Mouse (Mus musculus): Measurements from ENCODE around the gene Cd300e. TPM values are rescaled to one million over a fixed set of nuclear protein-coding genes. Genes with fewer than 3 reads are reported as not detected.
"Not testable (repeated sequence)": the region's sequence is repeated elsewhere in the genome, so short reads cannot be mapped to it uniquely, and the experiment has no call there.

The Cd300e gene
- polyA plus RNA-seq, 1 experiment, result 0.12 TPM

GRCm38 (mm10) chr11:115016093-115016492, 45.9 kb downstream of the Cd300e start, which contains the start of gene Cd300ld2:
Gene Cd300ld2 (minus strand): TSS chr11:115016193.
- not testable (repeated sequence) for H3K4me1 ChIP-seq (replicated peaks; ENCODE audit: control insufficient read depth, insufficient read depth, low read length); DNase-seq; H3K27ac ChIP-seq (ENCODE audit: control insufficient read depth, insufficient read depth, low read length); H3K36me3 ChIP-seq (ENCODE audit: control insufficient read depth, insufficient read depth, low read length); H3K4me3 ChIP-seq (ENCODE audit: control insufficient read depth, insufficient read depth, low read length); H3K27me3 ChIP-seq (ENCODE audit: control insufficient read depth, insufficient read depth, low read length)
- no CpG with 5 or more reads among the region's 7 CpGs for WGBS

DNA sequence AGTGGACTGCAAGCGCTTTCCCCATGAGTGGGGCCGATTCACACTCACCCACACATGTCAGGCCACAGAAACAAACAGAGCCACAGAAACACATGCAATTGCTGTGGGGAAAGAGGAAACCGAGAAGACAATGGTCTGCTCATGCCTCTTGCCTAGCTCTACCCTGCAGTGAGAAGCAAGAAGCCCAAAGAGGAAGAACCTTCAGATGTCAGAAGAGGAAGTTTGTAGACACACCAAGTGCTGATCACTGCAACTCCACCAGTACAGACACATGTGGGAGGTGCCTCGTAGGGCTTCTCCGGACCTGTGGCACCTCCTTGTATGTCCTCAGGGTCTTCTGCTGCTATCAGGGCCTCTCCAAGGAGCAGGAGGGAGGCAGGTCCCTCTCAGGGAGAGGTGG, 57.9 kb downstream of the Cd300e start:
- TF ChIP-seq POLR2A (IDR thresholded peaks at IDR 0.05; ENCODE audit: control insufficient read depth, extremely low read depth, insufficient read depth, low read length, poor library complexity) (no peak), CTCF (IDR thresholded peaks at IDR 0.05; ENCODE audit: borderline replicate concordance, control insufficient read depth, extremely low read depth, insufficient read depth, low read length, poor library complexity) (no peak)
- Histone ChIP-seq H3K27me3 (ENCODE audit: control insufficient read depth, insufficient read depth, low read length) (no peaks in the 10 kb centered on the region), H3K4me3 (ENCODE audit: control insufficient read depth, insufficient read depth, low read length) (no peak overlapping the region), H3K27ac (ENCODE audit: control insufficient read depth, insufficient read depth, low read length) (no peak overlapping the region), H3K36me3 (ENCODE audit: control insufficient read depth, insufficient read depth, low read length) (no peaks in the 10 kb centered on the region), H3K4me1 (replicated peaks; ENCODE audit: control insufficient read depth, insufficient read depth, low read length) (no peaks in the 10 kb centered on the region)
- DNase-seq, result no peak
- 17% methylated on average over 5 of the region's 5 CpGs for WGBS

Other genes starting within 250 kb of the Cd300e start
- 5.4 and 6.4 TPM in 2 replicates for gene Gprc5c, start 211.0 kb downstream of the Cd300e start, polyA plus RNA-seq (2012; rRNA removed)
- gene Cd300a, start 172.1 kb downstream of the Cd300e start, polyA plus RNA-seq (2012; rRNA removed), result 3.7 and 4.2 TPM in 2 replicates
- 0.78 and 1.1 TPM in 2 replicates for gene Cd300lb, start 127.8 kb downstream of the Cd300e start, polyA plus RNA-seq (2012; rRNA removed)
- 2.1 and 5.8 TPM in 2 replicates for gene Cd300c, start 93.0 kb downstream of the Cd300e start, polyA plus RNA-seq (2012; rRNA removed)
- gene Cd300ld, start 72.3 kb downstream of the Cd300e start, polyA plus RNA-seq (2012; rRNA removed), result 0.91 and 1.3 TPM in 2 replicates
- 15.3 and 19.9 TPM in 2 replicates for gene Cd300c2, start 60.3 kb downstream of the Cd300e start, polyA plus RNA-seq (2012; rRNA removed)
- gene Cd300ld2, start 46.0 kb downstream of the Cd300e start, polyA plus RNA-seq (2012; rRNA removed), result 0.42 and 0.90 TPM in 2 replicates
- gene Cd300ld4, start 35.2 kb downstream of the Cd300e start, polyA plus RNA-seq (2012; rRNA removed), result 1.1 and 6.4 TPM in 2 replicates
- 6.0 and 9.4 TPM in 2 replicates for gene Cd300ld5, start 24.4 kb downstream of the Cd300e start, polyA plus RNA-seq (2012; rRNA removed)
- 41.5 and 45.3 TPM in 2 replicates for gene Cd300ld3, start 13.8 kb downstream of the Cd300e start, polyA plus RNA-seq (2012; rRNA removed)
- gene Rab37, start 29.3 kb upstream of the Cd300e start, polyA plus RNA-seq (2012; rRNA removed), result 15.1 and 18.3 TPM in 2 replicates
- gene Cd300lf, start 71.8 kb upstream of the Cd300e start, polyA plus RNA-seq (2012; rRNA removed), result 8.4 and 10.4 TPM in 2 replicates
- 202 and 207 TPM in 2 replicates for gene Slc9a3r1, start 101.2 kb upstream of the Cd300e start, polyA plus RNA-seq (2012; rRNA removed)
- gene Tmem104, start 125.3 kb upstream of the Cd300e start, polyA plus RNA-seq (2012; rRNA removed), result 24.1 and 26.8 TPM in 2 replicates
- 9.8 and 11.8 TPM in 2 replicates for gene Nat9, start 125.7 kb upstream of the Cd300e start, polyA plus RNA-seq (2012; rRNA removed)
- 6.5 and 7.1 TPM in 2 replicates for gene Grin2c, start 205.1 kb upstream of the Cd300e start, polyA plus RNA-seq (2012; rRNA removed)
- gene Fdxr, start 214.9 kb upstream of the Cd300e start, polyA plus RNA-seq (2012; rRNA removed), result 31.8 and 36.3 TPM in 2 replicates
- 1.6 and 2.1 TPM in 2 replicates for gene Fads6, start 235.5 kb upstream of the Cd300e start, polyA plus RNA-seq (2012; rRNA removed)
- gene Otop2, start 245.0 kb upstream of the Cd300e start, polyA plus RNA-seq (2012; rRNA removed), result 0.26 and 0.32 TPM in 2 replicates

Measured in thymus, adult 2 months (tissue).